Mouse (Mus musculus) layer of hippocampus, postnatal 25 days (tissue): ENCODE results near the gene Gm6460. TPM values are rescaled to one million over a fixed set of nuclear protein-coding genes. Genes with fewer than 3 reads are reported as not detected.
"Not testable (repeated sequence)": the region's sequence is repeated elsewhere in the genome, so short reads cannot be mapped to it uniquely, and the experiment has no call there.

ENCODE experiments used
- DNase-seq, 2 experiments: peaks; one replicate each; pipeline ENCODE4 v3.0.0; 2022; ENCODE audit warnings: mixed read lengths in 2 of 2, low spot score in 1 of 2; ENCODE audit errors: extremely low spot score in 1 of 2
- total RNA-seq, 2 experiments: library from RNA; stranded (reverse); gene quantifications; 2 replicates each; pipeline ENCODE4 v1.2.3; 2021

Gene Gm6460
- total RNA-seq: not detected

DNA sequence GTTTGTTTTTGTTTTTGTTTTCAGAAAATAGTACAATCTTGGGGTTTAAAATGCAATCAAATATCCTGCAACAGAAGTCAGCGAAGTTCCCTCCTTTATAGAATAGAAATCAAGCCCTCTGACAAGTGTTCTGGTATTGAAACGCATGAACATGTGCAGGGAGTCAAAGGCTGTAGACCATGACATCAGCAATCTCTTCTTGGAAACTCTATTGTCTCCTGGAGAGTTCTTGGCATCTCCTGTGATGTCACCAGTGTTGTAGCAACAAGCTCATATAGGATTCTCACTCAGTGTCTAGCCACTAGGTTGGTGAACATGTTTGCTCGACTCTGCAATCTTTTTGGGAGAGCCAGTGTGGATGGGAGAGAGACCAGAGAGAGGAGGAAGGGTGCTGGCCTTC, at the start of gene Gm6460:
Gm6460 (plus strand) TSS at position 301 of the 400 bp plus-strand sequence.
- not testable (repeated sequence) for DNase-seq

Other genes starting within 250 kb of the Gm6460 start
- gene Gm8897, start 178.5 kb upstream of the Gm6460 start, total RNA-seq: not detected
- gene Gm8906, start 92.2 kb upstream of the Gm6460 start, total RNA-seq: not detected
- gene Gm8922, start 87.0 kb downstream of the Gm6460 start, total RNA-seq: not detected
- not detected for gene Gm8926, start 175.6 kb downstream of the Gm6460 start, total RNA-seq